Mouse (Mus musculus) gonadal fat pad, adult 2 months (tissue): ENCODE measurements at regions not wholly inside any gene's neighbourhood (a gene's known extent, or its start where the extent isn't known, plus 50 kb on each side); places are given as distances from the start of the nearest gene placed in this dataset.
"Not testable (repeated sequence)": the region's sequence is repeated elsewhere in the genome, so short reads cannot be mapped to it uniquely, and the experiment has no call there.

ENCODE experiments used
- DNase-seq: peaks from one replicate; pipeline ENCODE4 v3.0.0-alpha.2; 2012; ENCODE audit warnings: low read depth

GRCm38 (mm10) chr13:103622324-103622723 lies 152.1 kb downstream of the Srek1 start:
- no peak for DNase-seq

GRCm38 (mm10) chr13:103620958-103621357 lies 153.4 kb downstream of the Srek1 start:
- not testable (repeated sequence) for DNase-seq

GRCm38 (mm10) chr13:103613333-103613725 lies 161.1 kb downstream of the Srek1 start:
- DNase-seq = no peak

GRCm38 (mm10) chr13:103612720-103613332 lies 161.6 kb downstream of the Srek1 start:
- DNase-seq = no peak

GRCm38 (mm10) chr13:103602302-103602701 lies 172.1 kb downstream of the Srek1 start:
- peak; percentile 63 for DNase-seq

GRCm38 (mm10) chr13:103592371-103592770 lies 182.0 kb downstream of the Srek1 start:
- DNase-seq = no peak

- DNase-seq = no peak
These were observed 182.5 kb downstream of the Srek1 start for GRCm38 (mm10) chr13:103591874-103592273.

- DNase-seq = not testable (repeated sequence)
These were observed 183.0 kb downstream of the Srek1 start for GRCm38 (mm10) chr13:103591381-103591780.

- DNase-seq = no peak
These were observed 184.8 kb downstream of the Srek1 start for GRCm38 (mm10) chr13:103589646-103590045.

- DNase-seq = no peak
These were observed 197.6 kb downstream of the Srek1 start for GRCm38 (mm10) chr13:103576856-103577255.

GRCm38 (mm10) chr13:103564715-103565114 lies 209.7 kb downstream of the Srek1 start:
- no peak for DNase-seq

GRCm38 (mm10) chr13:103561795-103562705 lies 212.4 kb downstream of the Srek1 start:
- DNase-seq = no peak

- DNase-seq = no peak
These were observed 215.5 kb downstream of the Srek1 start for GRCm38 (mm10) chr13:103558915-103559314.

GRCm38 (mm10) chr13:103539577-103539976 lies 205.3 kb upstream of the Mast4 start:
- DNase-seq = peak; percentile 16

- peak; percentile 83 for DNase-seq
These were observed 179.5 kb upstream of the Mast4 start for GRCm38 (mm10) chr13:103513825-103514224.

- DNase-seq = no peak
These were observed 178.2 kb upstream of the Mast4 start for GRCm38 (mm10) chr13:103512476-103512875.

GRCm38 (mm10) chr13:103504987-103505386 lies 170.7 kb upstream of the Mast4 start:
- DNase-seq = no peak

GRCm38 (mm10) chr13:103499376-103499775 lies 165.1 kb upstream of the Mast4 start:
- no peak for DNase-seq

- no peak for DNase-seq
These were observed 160.1 kb upstream of the Mast4 start for GRCm38 (mm10) chr13:103494371-103494770.

GRCm38 (mm10) chr13:103493567-103493966 lies 159.3 kb upstream of the Mast4 start:
- no peak for DNase-seq

- no peak for DNase-seq
These were observed 155.8 kb upstream of the Mast4 start for GRCm38 (mm10) chr13:103490049-103490448.

- no peak for DNase-seq
These were observed 149.8 kb upstream of the Mast4 start for GRCm38 (mm10) chr13:103484092-103484491.

GRCm38 (mm10) chr13:103483392-103483791 lies 149.1 kb upstream of the Mast4 start:
- DNase-seq = no peak
